Mouse (Mus musculus) hindlimb bud, embryonic 11.5 days (tissue): ENCODE measurements around the gene Gm19410.

Experiments
- DNase-seq: peaks from one replicate; pipeline ENCODE4 v3.0.0-alpha.2; 2012; ENCODE audit warnings: low read depth, low spot score; ENCODE audit errors: extremely low spot score

The Gm19410 gene

GRCm38 (mm10) chr8:35765499-35766193 is at the start of gene Gm19410:
Gm19410 (plus strand) TSS chr8:35765790.
- no peak for DNase-seq

GRCm38 (mm10) chr8:35730776-35731175 is 34.8 kb upstream of the Gm19410 start:
- DNase-seq: no peak

GRCm38 (mm10) chr8:35735438-35735837 is 30.2 kb upstream of the Gm19410 start:
- no peak for DNase-seq

- no peak for DNase-seq
Measured at GRCm38 (mm10) chr8:35756202-35756601, 9.4 kb upstream of the Gm19410 start.

- DNase-seq: no peak
Measured at GRCm38 (mm10) chr8:35765020-35765419, 570 bp upstream of the Gm19410 start.

- no peak for DNase-seq
Measured at GRCm38 (mm10) chr8:35773508-35773907, 7.9 kb downstream of the Gm19410 start.
